Mouse (Mus musculus) urinary bladder, adult 2 months (tissue): Measurements from ENCODE around the gene Oog2. TPM values are rescaled to one million over a fixed set of nuclear protein-coding genes. Genes with fewer than 3 reads are reported as not detected.
"Not testable (repeated sequence)": the region's sequence is repeated elsewhere in the genome, so short reads cannot be mapped to it uniquely, and the experiment has no call there.

Source experiments
- DNase-seq: peaks from one replicate; pipeline ENCODE4 v3.0.0; 2022; ENCODE audit warnings: low spot score
- polyA plus RNA-seq: library from polyadenylated mRNA; depleted of rRNA; stranded (reverse); fragments of >200 nt; gene quantifications from 2 replicates; pipeline ENCODE4 v1.2.3, GENCODE M21; 2012; rRNA removed

Gene Oog2
- not detected in 2 replicates for polyA plus RNA-seq

DNA sequence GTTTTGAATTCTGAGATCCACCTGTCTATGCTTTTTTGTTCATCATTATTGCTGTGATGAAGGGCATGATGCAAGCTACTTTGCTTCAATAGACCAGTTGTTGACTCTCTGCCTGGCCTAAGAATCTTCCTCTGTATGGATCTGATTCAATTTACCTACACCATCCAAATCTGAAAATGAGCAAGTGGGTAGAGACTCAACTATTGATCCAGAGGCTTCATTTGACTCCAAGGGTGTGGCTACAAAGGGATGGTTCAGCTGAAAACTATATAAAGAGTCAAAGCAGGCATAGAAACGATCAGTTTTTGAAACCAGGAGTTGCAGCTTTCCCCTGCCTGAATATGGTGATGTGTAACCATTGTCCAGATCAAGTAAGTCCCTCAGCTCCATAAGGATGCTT is at the start of gene Oog2:
Oog2 (plus strand) TSS at position 301 of the 400 bp plus-strand sequence.
- DNase-seq, result no peak

DNA sequence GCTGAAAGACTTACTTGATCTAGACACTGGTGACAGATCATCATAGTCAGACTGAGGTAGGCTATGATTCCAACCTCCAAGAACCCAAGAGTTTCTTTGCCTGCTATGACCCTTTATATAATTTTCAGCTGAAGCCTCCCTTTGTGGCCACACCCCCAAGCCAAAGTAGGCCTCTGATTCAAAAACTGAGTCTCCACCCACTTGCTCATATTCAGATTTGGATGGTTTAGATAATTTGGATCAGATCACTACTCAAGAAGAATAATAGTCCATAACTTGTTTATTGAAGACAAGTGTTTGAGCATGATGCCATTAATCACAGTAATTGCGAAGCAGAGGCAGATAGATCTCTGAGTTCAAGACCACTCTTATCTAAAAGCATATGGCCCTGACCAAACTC is 28.0 kb upstream of the Oog2 start, which contains the start of gene Oog3:
Oog3 (minus strand) TSS at position 101 of the 400 bp plus-strand sequence.
- no peak for DNase-seq

DNA sequence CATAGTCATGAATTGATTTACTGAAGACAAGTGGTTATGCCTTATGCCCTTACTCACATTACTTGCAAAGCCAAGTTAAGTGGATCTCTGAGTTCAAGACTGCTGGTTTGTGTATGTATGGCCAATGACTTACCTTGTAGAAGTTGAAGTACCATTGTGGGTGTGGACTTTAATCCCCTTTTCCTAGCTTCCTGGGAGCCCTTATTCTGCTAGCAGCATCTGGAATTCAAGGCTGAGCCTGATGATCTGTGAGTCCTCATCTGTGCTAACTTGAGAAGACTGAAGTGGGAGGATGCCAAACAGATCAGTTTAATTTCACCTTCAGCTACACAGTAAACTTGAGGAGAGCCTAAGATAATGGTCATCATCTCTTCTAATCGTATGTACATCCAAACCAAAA is 22.7 kb downstream of the Oog2 start, which contains the start of gene C87977:
C87977 (minus strand) TSS at position 101 of the 400 bp plus-strand sequence.
- DNase-seq, result not testable (repeated sequence)

Other genes starting within 250 kb of the Oog2 start
- gene Pramef25, start 239.7 kb upstream of the Oog2 start, polyA plus RNA-seq, result not detected in 2 replicates
- not detected in 2 replicates for gene Gm13101, start 223.8 kb upstream of the Oog2 start, polyA plus RNA-seq
- not detected in 2 replicates for gene Pramef17, start 196.3 kb upstream of the Oog2 start, polyA plus RNA-seq
- not detected in 2 replicates for gene Pramel4, start 131.6 kb upstream of the Oog2 start, polyA plus RNA-seq
- gene Gm13102, start 84.2 kb upstream of the Oog2 start, polyA plus RNA-seq, result 0.03 TPM in 1 of 2 replicates, not detected in the other
- not detected in 2 replicates for gene Oog3, start 28.1 kb upstream of the Oog2 start, polyA plus RNA-seq
- not detected in 2 replicates for gene C87977, start 22.6 kb downstream of the Oog2 start, polyA plus RNA-seq
- not detected in 2 replicates for gene Pramel5, start 89.8 kb downstream of the Oog2 start, polyA plus RNA-seq
- not detected in 2 replicates for gene Gm13128, start 139.5 kb downstream of the Oog2 start, polyA plus RNA-seq
- not detected in 2 replicates for gene Gm13119, start 167.2 kb downstream of the Oog2 start, polyA plus RNA-seq
- not detected in 2 replicates for gene Pramef20, start 187.2 kb downstream of the Oog2 start, polyA plus RNA-seq
- 0.40 and 0.49 TPM in 2 replicates for gene Pramef12, start 217.7 kb downstream of the Oog2 start, polyA plus RNA-seq
- not detected in 2 replicates for gene 1700012P22Rik, start 248.1 kb downstream of the Oog2 start, polyA plus RNA-seq